Mouse (Mus musculus) forebrain, postnatal 0 days (tissue): ENCODE data around the gene Cep350. TPM values are rescaled to one million over a fixed set of nuclear protein-coding genes. Genes with fewer than 3 reads are reported as not detected.

Source experiments
- ATAC-seq: fragments of 200-750 bp; cut with Nextera tagmentation; 2 replicates; pipeline ENCODE4 v1.8.0; 2017; ENCODE audit warnings: mild to moderate bottlenecking, moderate library complexity
- DNase-seq: peaks from one replicate; pipeline ENCODE4 v3.0.0-alpha.2; 2015
- H3K27ac ChIP-seq: fragments of 300-500 bp; sonication (generic); 2 replicates; pipeline ENCODE4 v1.5.1; 2014; ENCODE audit warnings: low read depth, mild to moderate bottlenecking, antibody characterized with exemption, low read length, moderate library complexity, mixed read lengths
- H3K27me3 ChIP-seq: fragments of 300-500 bp; sonication (generic); 2 replicates; pipeline ENCODE4 v1.6.1; 2014; ENCODE audit warnings: mild to moderate bottlenecking, low read length, mixed read lengths; ENCODE audit not compliant: insufficient read depth
- H3K36me3 ChIP-seq: fragments of 300-500 bp; sonication (generic); 2 replicates; pipeline ENCODE4 v1.6.1; 2014; ENCODE audit warnings: mild to moderate bottlenecking, moderate library complexity; ENCODE audit not compliant: insufficient read depth
- H3K4me1 ChIP-seq: fragments of 300-500 bp; sonication (generic); 2 replicates; pipeline ENCODE4 v1.6.1; 2014; ENCODE audit warnings: antibody characterized with exemption; ENCODE audit not compliant: insufficient read depth
- H3K4me2 ChIP-seq: fragments of 300-500 bp; sonication (generic); 2 replicates; pipeline ENCODE4 v1.6.1; 2014; ENCODE audit warnings: low read depth, mild to moderate bottlenecking, moderate library complexity
- H3K4me3 ChIP-seq: fragments of 300-500 bp; sonication (generic); 2 replicates; pipeline ENCODE4 v1.5.1; 2014; ENCODE audit warnings: low read depth, low read length, mixed read lengths
- H3K9ac ChIP-seq: fragments of 300-500 bp; sonication (generic); 2 replicates; pipeline ENCODE4 v1.6.1; 2014; ENCODE audit warnings: mild to moderate bottlenecking
- H3K9me3 ChIP-seq: fragments of 300-500 bp; sonication (generic); 2 replicates; pipeline ENCODE4 v1.6.1; 2016; ENCODE audit warnings: low read length
- CTCF ChIP-seq: sonication (generic); IDR thresholded peaks from 2 replicates; pipeline ENCODE4 v1.5.1; 2016; ENCODE audit warnings: antibody characterized with exemption, control low read depth, low read depth
- WGBS: fragments of 180-500 bp; shearing (Covaris S2); extraction: QIAGEN DNeasy Blood & Tissue Kit; methylation state at CpG from one replicate; pipeline ENCODE4 v1.1.7; 2014; 5-methylcytosine and 5-hydroxymethylcytosine counted together
- polyA plus RNA-seq: library from polyadenylated mRNA; unstranded; fragments of >200 nt; fragmentation: Nextera tagmentation; extraction: Ambion mirVana; gene quantifications from 2 replicates; pipeline ENCODE4 v1.2.1, GENCODE M21; 2015
- total RNA-seq: library from RNA; depleted of rRNA; stranded (reverse); fragments of >200 nt; gene quantifications from 2 replicates; pipeline ENCODE4 v1.2.3, GENCODE M21; 2014

The Cep350 gene
- total and polyA plus RNA-seq, 2 experiments from 2014 or later = 10.1 to 34.1 TPM

DNA sequence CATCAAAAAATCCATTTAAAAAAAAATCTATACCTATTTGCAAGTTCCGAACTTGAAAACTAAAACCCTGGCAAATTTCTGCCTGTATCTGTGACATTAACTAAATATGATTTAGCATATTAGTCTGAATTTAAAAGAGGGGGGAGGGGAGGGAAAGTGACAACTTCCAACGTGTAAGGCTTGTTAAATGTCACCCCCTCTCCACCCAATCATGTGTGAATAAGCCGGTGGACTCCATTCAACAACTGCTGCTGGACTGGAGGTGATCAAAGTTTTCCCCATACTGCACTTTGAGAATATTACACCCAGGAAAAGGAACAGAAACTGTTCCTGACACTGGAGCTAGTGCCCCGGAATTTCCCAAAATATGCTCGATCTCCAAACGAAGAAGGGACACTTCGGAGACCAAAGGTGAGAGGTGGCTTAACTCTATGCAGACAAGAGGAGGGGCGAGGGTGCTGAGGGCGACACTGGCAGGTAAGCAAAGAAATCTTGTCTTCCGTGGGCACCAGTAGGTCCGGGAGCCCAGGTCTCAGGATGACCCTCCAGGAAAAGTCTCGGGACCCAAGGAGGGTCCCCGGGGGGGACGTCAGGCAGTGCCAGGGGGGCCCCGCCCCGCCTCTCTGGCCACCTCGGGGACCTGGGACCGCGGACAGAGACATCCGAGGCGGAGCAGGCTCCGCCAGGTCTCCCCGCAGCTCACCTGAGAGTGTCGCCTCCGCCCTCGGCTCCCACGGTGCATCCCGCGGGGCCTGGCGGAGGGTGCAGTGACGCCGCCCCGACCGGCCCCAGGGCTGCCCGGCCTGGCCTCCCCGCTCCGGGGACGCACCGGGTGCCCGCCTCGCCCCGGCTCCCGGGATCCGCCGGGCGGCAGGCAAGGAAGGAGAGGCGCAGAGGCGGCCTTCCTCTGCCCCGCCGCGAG is 648 bp downstream of the Cep350 start:
- Histone ChIP-seq H3K27me3 (no peaks in the 10 kb centered on the region; the same call in 1 of the 2 replicates), H3K9me3 (no peaks in the 10 kb centered on the region), H3K4me1 (peaks cover 17% of the 10 kb centered on the region; the same call in 1 of the 2 replicates), H3K4me2 (peak overlapping the region; percentile 82), H3K9ac (peak overlapping the region; percentile 97), H3K36me3 (no peaks in the 10 kb centered on the region), H3K27ac (peak overlapping the region; percentile 95), H3K4me3 (peak overlapping the region; percentile 99)
- peak; percentile 40 for ATAC-seq
- no peak for DNase-seq
- 3% methylated on average over 35 of the region's 51 CpGs for WGBS
- TF ChIP-seq CTCF = no peak

DNA sequence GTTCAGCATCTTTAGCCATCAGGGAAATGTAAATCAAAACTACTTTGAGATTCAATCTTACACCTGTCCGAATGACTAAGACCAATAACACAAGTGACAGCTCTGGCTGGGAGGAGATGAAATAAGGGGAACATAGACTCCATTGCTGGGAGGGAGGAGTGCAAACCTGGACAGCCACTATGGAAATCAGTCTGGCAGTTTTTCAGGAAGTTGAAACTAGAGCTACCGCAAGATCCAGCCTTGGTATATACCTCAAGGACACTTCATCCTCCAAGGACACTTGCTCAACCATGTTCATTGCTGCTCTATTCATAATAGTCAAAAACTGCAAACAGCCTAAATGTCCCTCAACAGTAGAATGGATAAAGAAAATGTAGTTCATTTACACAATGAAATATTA is 23.9 kb downstream of the Cep350 start:
- H3K36me3 ChIP-seq = peaks cover 36% of the 10 kb centered on the region
- WGBS = 95% methylated on average over 2 of the region's 2 CpGs
- ATAC-seq = no peak

DNA sequence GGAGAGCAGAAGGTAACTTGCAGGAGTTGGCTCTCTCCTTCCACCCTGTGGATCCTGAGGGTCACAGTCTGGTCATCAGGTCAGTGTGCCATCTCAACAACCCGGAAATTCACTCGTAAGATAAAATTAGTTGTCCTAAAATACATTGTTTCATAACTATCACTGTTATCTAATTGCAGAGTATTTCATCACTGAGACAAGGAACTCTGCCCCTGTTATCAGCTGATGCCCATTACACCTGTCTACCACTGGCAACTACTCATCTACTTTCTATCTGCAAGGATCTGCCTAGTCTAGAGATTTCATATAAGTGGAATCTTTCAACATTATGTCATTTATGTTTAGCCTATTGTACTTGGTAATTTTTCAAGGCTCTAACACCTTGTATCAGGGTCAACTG is 28.7 kb downstream of the Cep350 start:
- Histone ChIP-seq H3K36me3 (peaks cover 16% of the 10 kb centered on the region), H3K9me3 (no peaks in the 10 kb centered on the region), H3K27me3 (no peaks in the 10 kb centered on the region), H3K4me3 (no peak overlapping the region), H3K4me2 (no peak overlapping the region), H3K27ac (no peak overlapping the region), H3K4me1 (no peaks in the 10 kb centered on the region), H3K9ac (no peak overlapping the region)
- WGBS = 91% methylated on average over 2 of the region's 2 CpGs
- TF ChIP-seq CTCF = no peak
- no peak for DNase-seq
- no peak for ATAC-seq

More for the DNA sequence above, 23.9 kb downstream of the Cep350 start:
- Histone ChIP-seq H3K9ac (no peak overlapping the region), H3K4me1 (no peaks in the 10 kb centered on the region), H3K4me3 (no peak overlapping the region), H3K4me2 (no peak overlapping the region), H3K27ac (no peak overlapping the region), H3K27me3 (no peaks in the 10 kb centered on the region), H3K9me3 (no peaks in the 10 kb centered on the region)
- no peak for DNase-seq
- no peak for TF ChIP-seq CTCF

DNA sequence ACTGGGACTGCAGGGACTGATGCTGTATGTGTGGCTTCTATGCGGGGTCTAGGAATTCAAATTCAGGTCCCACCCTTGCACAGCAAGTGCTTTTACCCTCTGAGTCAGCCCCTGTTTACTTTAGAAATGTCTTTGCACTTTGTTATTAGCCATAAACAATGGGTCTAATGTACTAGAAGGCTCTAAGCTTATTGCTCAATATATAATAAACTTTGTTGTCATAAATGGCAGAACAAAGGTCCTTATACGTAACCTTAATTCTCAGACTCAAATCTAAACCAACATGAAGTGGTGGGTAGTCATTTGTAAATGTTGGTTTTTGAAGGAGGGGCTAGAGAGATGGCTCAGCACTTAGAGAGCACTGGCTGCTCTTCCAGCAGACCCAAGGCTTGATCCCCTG is 35.6 kb downstream of the Cep350 start:
- H3K27me3 ChIP-seq = no peaks in the 10 kb centered on the region
- H3K9ac ChIP-seq = no peak overlapping the region
- no peak overlapping the region for H3K27ac ChIP-seq
- TF ChIP-seq CTCF = no peak
- DNase-seq (no peak), ATAC-seq (no peak)
- no peaks in the 10 kb centered on the region for H3K9me3 ChIP-seq
- peaks cover 35% of the 10 kb centered on the region for H3K36me3 ChIP-seq
- H3K4me2 ChIP-seq = no peak overlapping the region
- no peaks in the 10 kb centered on the region for H3K4me1 ChIP-seq
- no peak overlapping the region for H3K4me3 ChIP-seq
- WGBS = 98% methylated on average over 2 of the region's 2 CpGs

DNA sequence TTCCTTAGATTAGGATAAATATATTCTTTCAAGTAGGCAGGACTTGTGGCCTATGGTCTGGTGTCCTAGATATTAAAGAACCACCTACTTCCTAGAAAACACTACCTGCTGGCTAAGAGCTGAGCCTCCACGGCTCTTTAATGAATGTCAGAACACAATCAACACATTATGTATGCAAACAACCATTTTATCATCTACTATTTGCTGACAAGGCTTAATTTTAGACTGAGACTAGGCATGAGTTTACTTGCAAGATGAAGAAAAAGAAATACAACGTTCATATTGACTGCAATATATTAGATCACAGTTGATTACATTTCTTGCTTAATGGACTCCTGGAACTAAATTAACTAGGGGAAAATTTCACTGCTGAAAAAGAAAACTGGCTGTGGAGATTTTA is 38.4 kb downstream of the Cep350 start:
- no peak for TF ChIP-seq CTCF
- Histone ChIP-seq H3K4me2 (no peak overlapping the region), H3K4me1 (no peaks in the 10 kb centered on the region), H3K9ac (no peak overlapping the region), H3K27ac (no peak overlapping the region), H3K27me3 (no peaks in the 10 kb centered on the region), H3K9me3 (no peaks in the 10 kb centered on the region), H3K4me3 (no peak overlapping the region), H3K36me3 (peaks cover 46% of the 10 kb centered on the region)
- ATAC-seq = no peak
- WGBS = 79% methylated on average over 2 of the region's 2 CpGs
- no peak for DNase-seq

DNA sequence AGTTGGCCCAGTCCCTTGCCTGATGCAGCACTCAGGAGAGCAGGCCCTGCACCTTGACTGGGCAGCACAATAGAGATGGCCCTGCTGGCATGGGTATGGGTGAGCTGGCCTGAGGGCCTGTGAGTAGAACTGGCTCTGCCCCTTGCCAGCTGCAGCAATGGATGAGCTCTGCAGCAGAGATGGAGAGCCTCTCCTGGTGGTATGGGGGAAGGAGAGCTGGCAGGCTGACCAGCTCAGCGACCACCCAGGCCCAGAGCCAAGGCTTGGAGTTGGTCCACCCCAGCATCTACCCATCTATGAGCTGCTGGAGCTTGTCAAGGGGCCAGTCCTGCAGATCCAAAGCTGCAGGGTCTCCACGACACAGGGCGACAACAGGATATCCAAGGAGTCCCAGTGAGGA is 69.5 kb downstream of the Cep350 start:
- DNase-seq (no peak), ATAC-seq (no peak)
- WGBS = 79% methylated on average over 3 of the region's 3 CpGs
- Histone ChIP-seq H3K36me3 (peaks cover 60% of the 10 kb centered on the region), H3K9ac (no peak overlapping the region), H3K4me2 (no peak overlapping the region), H3K4me1 (no peaks in the 10 kb centered on the region), H3K27me3 (no peaks in the 10 kb centered on the region), H3K27ac (no peak overlapping the region), H3K4me3 (no peak overlapping the region), H3K9me3 (no peaks in the 10 kb centered on the region)
- TF ChIP-seq CTCF = no peak

DNA sequence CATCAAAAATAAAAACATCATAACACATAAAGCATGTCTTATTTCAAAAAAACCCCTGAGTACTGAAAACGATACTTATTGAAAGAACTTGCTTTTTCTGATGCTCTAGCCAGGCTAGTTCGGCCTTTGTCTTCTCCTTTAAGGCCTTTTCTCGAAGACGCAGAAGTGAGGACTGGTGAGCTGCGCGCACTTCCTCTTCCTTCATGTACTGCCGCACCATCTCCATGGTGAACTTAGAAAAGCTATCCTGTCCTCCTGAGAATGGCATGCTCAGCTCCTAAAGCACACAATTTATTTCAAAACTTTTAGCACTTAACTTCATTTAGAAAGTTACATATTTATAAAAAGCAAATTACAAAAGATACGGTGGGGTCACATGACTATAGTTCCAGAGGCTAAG is 71.7 kb downstream of the Cep350 start:
- no peak overlapping the region for H3K9ac ChIP-seq
- H3K27me3 ChIP-seq = no peaks in the 10 kb centered on the region
- DNase-seq = no peak
- ATAC-seq = no peak
- peaks cover 53% of the 10 kb centered on the region for H3K36me3 ChIP-seq
- no peak for TF ChIP-seq CTCF
- H3K4me3 ChIP-seq = no peak overlapping the region
- no peaks in the 10 kb centered on the region for H3K4me1 ChIP-seq
- H3K9me3 ChIP-seq = no peaks in the 10 kb centered on the region
- H3K27ac ChIP-seq = no peak overlapping the region
- 96% methylated on average over 8 of the region's 8 CpGs for WGBS
- H3K4me2 ChIP-seq = no peak overlapping the region
